ENCODE assay signal across 18 mouse cellular contexts in genomic region chr9:10339716-10340115, GRCm38 (mm10).
DNase-seq lines count a peak whose midpoint lies in the region; TF ChIP-seq lines count a peak whose summit lies in the region.
"Had no signal": no experiment of that assay in that cellular context is flagged by ENCODE, and none has a peak within 500 bp of the region (broad histone marks: within the 10 kb centered on the region; RNA-seq: fewer than 3 reads in every experiment).

No protein-coding gene starts in this region.

- no peak overlapping the region for H3K9ac ChIP-seq in ES-E14 (ENCODE audit: insufficient read depth, low read depth, low read length, poor library complexity, severe bottlenecking)
- H3K9ac ChIP-seq: embryonic facial prominence, embryonic 13.5 days; forebrain, embryonic 13.5 days; forebrain, embryonic 15.5 days; forebrain, postnatal 0 days had no signal

- peaks cover 0 to 2% of the 10 kb centered on the region in 2 experiments; a peak in 1 of 4 replicates for H3K4me1 ChIP-seq in ES-E14 (ENCODE audit: control insufficient read depth in 2 of 2, insufficient read depth in 2 of 2, low read length in 2 of 2, poor library complexity in 1 of 2)
- H3K4me1 ChIP-seq: embryonic facial prominence, embryonic 13.5 days; forebrain, embryonic 13.5 days; forebrain, embryonic 15.5 days had no signal

- no peaks in the 10 kb centered on the region for H3K9me3 ChIP-seq in ES-E14 (ENCODE audit: control insufficient read depth, insufficient read depth, low read depth, low read length)
- H3K9me3 ChIP-seq: embryonic facial prominence, embryonic 13.5 days; forebrain, embryonic 13.5 days; forebrain, embryonic 15.5 days had no signal

- in situ Hi-C loops in ES-E14 (cut with MboI; ENCODE audit: low sequenced_read_pairs in 2 of 2, unreplicated experiment in 2 of 2), result no loop called here

- DNase-seq in ES-CJ7 (ENCODE audit: low read depth, low spot score), result peak; percentile 89
- DNase-seq in ES-E14 (ENCODE audit: low read depth, low spot score), result peak; percentile 76
- DNase-seq in ZHBTc4 (ENCODE audit: low read depth, low spot score), result peak; percentile 91
- no peak for DNase-seq in neural tube, embryonic 10.5 days (ENCODE audit: extremely low spot score, low spot score)
- DNase-seq in layer of hippocampus, adult 9-10 months (ENCODE audit: low spot score), result no peak
- DNase-seq in cerebellum, postnatal 14 days, result no peak
- DNase-seq: adrenal gland, adult 2 months; adrenal gland, postnatal 10 days; adrenal gland, postnatal 25 days; cerebellum, adult 11 months; cerebellum, adult 18-20 months; cerebellum, adult 8-10 months; cerebellum, adult 9-11 months; cerebellum, postnatal 25 days; forebrain, postnatal 0 days had no signal

- no peaks in the 10 kb centered on the region for H3K36me3 ChIP-seq in ES-E14 (ENCODE audit: control insufficient read depth, insufficient read depth, low read length, poor library complexity, severe bottlenecking)
- H3K36me3 ChIP-seq: embryonic facial prominence, embryonic 13.5 days; forebrain, embryonic 15.5 days had no signal

- no peak overlapping the region for H3K27ac ChIP-seq in ES-E14 (ENCODE audit: insufficient read depth, low read depth, low read length, poor library complexity, severe bottlenecking)
- H3K27ac ChIP-seq: embryonic facial prominence, embryonic 13.5 days; forebrain, embryonic 13.5 days; forebrain, embryonic 15.5 days had no signal

- H3K4me3 ChIP-seq in ES-E14 (ENCODE audit: insufficient read depth in 1 of 2, low read depth in 1 of 2, low read length in 2 of 2, poor library complexity in 1 of 2, severe bottlenecking in 1 of 2), result no peak overlapping the region
- H3K4me3 ChIP-seq: embryonic facial prominence, embryonic 13.5 days; forebrain, embryonic 13.5 days; forebrain, embryonic 15.5 days had no signal

TF ChIP-seq in ES-E14, 5 proteins besides CTCF, POLR2A, EP300 and RAD21:
- TF ChIP-seq CHD2 (IDR thresholded peaks at IDR 0.05; ENCODE audit: low read depth, low read length) (no peak), ZNF384 (IDR thresholded peaks at IDR 0.05; ENCODE audit: low read depth, low read length) (no peak), MAFK (IDR thresholded peaks at IDR 0.05; ENCODE audit: insufficient read depth, low read depth, low read length) (0 out of 2 replicates have a peak, but pooled peaks have one; percentile 21), HCFC1 (IDR thresholded peaks at IDR 0.05; ENCODE audit: borderline replicate concordance, insufficient read depth, low read length) (no peak), ZC3H11A (IDR thresholded peaks at IDR 0.05; ENCODE audit: borderline replicate concordance, low read depth, low read length) (no peak)

Comparison
In these comparisons a context has a peak if more than half of its experiments do, and no peak if none do; other contexts are left out.
1. DNase-seq: peak in ES-CJ7 (single experiment), ES-E14 (single experiment) and ZHBTc4 (single experiment); none in neural tube, embryonic 10.5 days (single experiment), layer of hippocampus, adult 9-10 months (single experiment) and cerebellum, postnatal 14 days (0 of 2).